Mouse (Mus musculus) heart, postnatal 0 days (tissue): ENCODE measurements around the gene Nipal3. TPM values are rescaled to one million over a fixed set of nuclear protein-coding genes. Genes with fewer than 3 reads are reported as not detected.

Experiments
- ATAC-seq: fragments of 200-750 bp; cut with Nextera tagmentation; 2 replicates; pipeline ENCODE4 v1.8.0; 2017; ENCODE audit warnings: low read depth, moderate number of reproducible peaks, moderate library complexity; ENCODE audit not compliant: insufficient read depth
- DNase-seq: peaks from one replicate; pipeline ENCODE4 v3.0.0-alpha.2; 2016; ENCODE audit warnings: low spot score
- H3K27ac ChIP-seq: fragments of 300-500 bp; sonication (generic); 2 replicates; pipeline ENCODE4 v1.5.1; 2014; ENCODE audit warnings: low read depth, mild to moderate bottlenecking
- H3K27me3 ChIP-seq: fragments of 300-500 bp; sonication (generic); 2 replicates; pipeline ENCODE4 v1.6.1; 2014; ENCODE audit warnings: low read length, mixed read lengths; ENCODE audit not compliant: control insufficient read depth, insufficient read depth
- H3K36me3 ChIP-seq: fragments of 300-500 bp; sonication (generic); replicated peaks from 2 replicates; pipeline ENCODE4 v1.6.1; 2014; ENCODE audit warnings: low read length, mixed read lengths; ENCODE audit not compliant: control insufficient read depth, insufficient read depth
- H3K4me1 ChIP-seq: fragments of 300-500 bp; sonication (generic); 2 replicates; pipeline ENCODE4 v1.6.1; 2014; ENCODE audit warnings: antibody characterized with exemption; ENCODE audit not compliant: control insufficient read depth, insufficient read depth
- H3K4me2 ChIP-seq: fragments of 300-500 bp; sonication (generic); 2 replicates; pipeline ENCODE4 v1.6.1; 2014; ENCODE audit warnings: low read depth, mild to moderate bottlenecking, low read length, moderate library complexity
- H3K4me3 ChIP-seq: fragments of 300-500 bp; sonication (generic); 2 replicates; pipeline ENCODE4 v1.5.1; 2014; ENCODE audit warnings: low read depth, low read length
- H3K9ac ChIP-seq: fragments of 300-500 bp; sonication (generic); replicated peaks from 2 replicates; pipeline ENCODE4 v1.6.1; 2014; ENCODE audit warnings: low read depth, low read length, mixed read lengths
- H3K9me3 ChIP-seq: fragments of 300-500 bp; sonication (generic); replicated peaks from 2 replicates; pipeline ENCODE4 v1.6.1; 2016; ENCODE audit warnings: low read length; ENCODE audit not compliant: control insufficient read depth
- CTCF ChIP-seq: IDR thresholded peaks from 2 replicates; pipeline ENCODE4 v1.5.1; 2016; ENCODE audit warnings: antibody characterized with exemption, control low read depth, low read depth
- EP300 ChIP-seq: IDR thresholded peaks from 2 replicates; pipeline ENCODE4 v1.6.1; 2016; ENCODE audit warnings: antibody characterized with exemption, low read depth
- WGBS: fragments of 180-500 bp; shearing (Covaris S2); extraction: QIAGEN DNeasy Blood & Tissue Kit; methylation state at CpG from one replicate; pipeline ENCODE4 v1.1.7; 2014; 5-methylcytosine and 5-hydroxymethylcytosine counted together
- polyA plus RNA-seq: library from polyadenylated mRNA; unstranded; fragments of >200 nt; fragmentation: Nextera tagmentation; extraction: Ambion mirVana; gene quantifications from 2 replicates; pipeline ENCODE4 v1.2.1, GENCODE M21; 2015
- total RNA-seq: library from RNA; depleted of rRNA; stranded (reverse); fragments of >200 nt; gene quantifications from 2 replicates; pipeline ENCODE4 v1.2.3, GENCODE M21; 2014; ENCODE audit warnings: low replicate concordance

Nipal3 gene
- total and polyA plus RNA-seq, 2 experiments from 2014 or later: 4.7 to 28.7 TPM

GRCm38 (mm10) chr4:135525057-135525456, 30.2 kb upstream of the Nipal3 start:
- Histone ChIP-seq H3K4me3 (no peak overlapping the region), H3K9me3 (no peaks in the 10 kb centered on the region; the same call in 1 of the 2 replicates), H3K4me1 (no peaks in the 10 kb centered on the region), H3K4me2 (no peak overlapping the region), H3K27ac (no peak overlapping the region), H3K27me3 (no peaks in the 10 kb centered on the region; the same call in 1 of the 2 replicates), H3K36me3 (no peaks in the 10 kb centered on the region), H3K9ac (no peak overlapping the region)
- ATAC-seq: no peak
- no peak for DNase-seq
- 65% methylated on average over 12 of the region's 12 CpGs for WGBS
- TF ChIP-seq CTCF: no peak

- Histone ChIP-seq H3K27me3 (no peaks in the 10 kb centered on the region; the same call in 1 of the 2 replicates), H3K4me2 (no peak overlapping the region), H3K9me3 (no peaks in the 10 kb centered on the region), H3K27ac (no peak overlapping the region), H3K4me1 (no peaks in the 10 kb centered on the region), H3K36me3 (no peaks in the 10 kb centered on the region), H3K4me3 (no peak overlapping the region), H3K9ac (no peak overlapping the region)
- 38% methylated on average over 7 of the region's 7 CpGs for WGBS
- TF ChIP-seq EP300 (no peak), CTCF (no peak)
- ATAC-seq: no peak
- no peak for DNase-seq
These were observed 29.1 kb upstream of the Nipal3 start for GRCm38 (mm10) chr4:135523939-135524338.

GRCm38 (mm10) chr4:135520421-135520820, 25.6 kb upstream of the Nipal3 start:
- 80% methylated on average over 9 of the region's 9 CpGs for WGBS
- no peak for ATAC-seq
- H3K27me3 ChIP-seq: no peaks in the 10 kb centered on the region; the same call in 1 of the 2 replicates
- TF ChIP-seq CTCF (no peak), EP300 (no peak)
- H3K4me2 ChIP-seq: no peak overlapping the region
- H3K9ac ChIP-seq: no peak overlapping the region
- H3K36me3 ChIP-seq: no peaks in the 10 kb centered on the region
- no peak overlapping the region for H3K4me3 ChIP-seq
- no peaks in the 10 kb centered on the region for H3K9me3 ChIP-seq
- H3K4me1 ChIP-seq: no peaks in the 10 kb centered on the region
- DNase-seq: no peak
- H3K27ac ChIP-seq: no peak overlapping the region

- Histone ChIP-seq H3K4me1 (no peaks in the 10 kb centered on the region), H3K27me3 (no peaks in the 10 kb centered on the region), H3K36me3 (no peaks in the 10 kb centered on the region), H3K27ac (no peak overlapping the region), H3K4me3 (no peak overlapping the region), H3K9me3 (no peaks in the 10 kb centered on the region), H3K9ac (no peak overlapping the region), H3K4me2 (no peak overlapping the region)
- 76% methylated on average over 12 of the region's 12 CpGs for WGBS
- TF ChIP-seq EP300: no peak
- TF ChIP-seq CTCF: no peak
- no peak for ATAC-seq
- DNase-seq: no peak
These were observed 23.3 kb upstream of the Nipal3 start for GRCm38 (mm10) chr4:135518135-135518534.

GRCm38 (mm10) chr4:135516351-135517316, 21.8 kb upstream of the Nipal3 start:
- no peak overlapping the region for H3K4me3 ChIP-seq
- H3K4me1 ChIP-seq: no peaks in the 10 kb centered on the region
- no peak overlapping the region for H3K9ac ChIP-seq
- no peaks in the 10 kb centered on the region for H3K9me3 ChIP-seq
- 54% methylated on average over 15 of the region's 15 CpGs for WGBS
- no peak overlapping the region for H3K4me2 ChIP-seq
- no peaks in the 10 kb centered on the region for H3K27me3 ChIP-seq
- H3K27ac ChIP-seq: 0 out of 2 replicates have a peak overlapping the region, but pooled peaks have one; percentile 11
- DNase-seq (peak; percentile 66), ATAC-seq (peak; percentile 53; the same call in 1 of the 2 replicates)
- H3K36me3 ChIP-seq: no peaks in the 10 kb centered on the region
- TF ChIP-seq CTCF (peak; percentile 82), EP300 (no peak)
